Mouse (Mus musculus) kidney, adult 2 months (tissue): ENCODE measurements around the gene Ccser1.

Source experiments
- CTCF ChIP-seq: fragments of 200-500 bp; conservative IDR thresholded peaks from 2 replicates; pipeline ENCODE4 v1.5.1; 2011; ENCODE audit warnings: low read depth, mild to moderate bottlenecking, control low read depth, low read length, moderate library complexity, mixed read lengths; ENCODE audit not compliant: insufficient read depth, insufficient read length
- POLR2A ChIP-seq: fragments of 200-500 bp; IDR thresholded peaks from one replicate; pipeline ENCODE4 v1.6.1; 2011; ENCODE audit warnings: low read depth, low read length, control low read depth

- TF ChIP-seq CTCF (no peak), POLR2A (no peak)
Observed at GRCm38 (mm10) chr6:61363722-61364121, 183.6 kb downstream of the Ccser1 start.
